Mouse (Mus musculus): Measurements from ENCODE around the gene Nfkbid.

GRCm38 (mm10) chr7:30413596-30413995, 7.9 kb upstream of the Nfkbid start, which contains the start of gene Tyrobp:
- TF ChIP-seq CTCF (IDR thresholded peaks at IDR 0.05) (no peak), EP300 (IDR thresholded peaks at IDR 0.05) (no peak)
